Mouse (Mus musculus): Measurements from ENCODE around the gene Kpna7.
"Not testable (repeated sequence)": the region's sequence is repeated elsewhere in the genome, so short reads cannot be mapped to it uniquely, and the experiment has no call there.

The Kpna7 gene

DNA sequence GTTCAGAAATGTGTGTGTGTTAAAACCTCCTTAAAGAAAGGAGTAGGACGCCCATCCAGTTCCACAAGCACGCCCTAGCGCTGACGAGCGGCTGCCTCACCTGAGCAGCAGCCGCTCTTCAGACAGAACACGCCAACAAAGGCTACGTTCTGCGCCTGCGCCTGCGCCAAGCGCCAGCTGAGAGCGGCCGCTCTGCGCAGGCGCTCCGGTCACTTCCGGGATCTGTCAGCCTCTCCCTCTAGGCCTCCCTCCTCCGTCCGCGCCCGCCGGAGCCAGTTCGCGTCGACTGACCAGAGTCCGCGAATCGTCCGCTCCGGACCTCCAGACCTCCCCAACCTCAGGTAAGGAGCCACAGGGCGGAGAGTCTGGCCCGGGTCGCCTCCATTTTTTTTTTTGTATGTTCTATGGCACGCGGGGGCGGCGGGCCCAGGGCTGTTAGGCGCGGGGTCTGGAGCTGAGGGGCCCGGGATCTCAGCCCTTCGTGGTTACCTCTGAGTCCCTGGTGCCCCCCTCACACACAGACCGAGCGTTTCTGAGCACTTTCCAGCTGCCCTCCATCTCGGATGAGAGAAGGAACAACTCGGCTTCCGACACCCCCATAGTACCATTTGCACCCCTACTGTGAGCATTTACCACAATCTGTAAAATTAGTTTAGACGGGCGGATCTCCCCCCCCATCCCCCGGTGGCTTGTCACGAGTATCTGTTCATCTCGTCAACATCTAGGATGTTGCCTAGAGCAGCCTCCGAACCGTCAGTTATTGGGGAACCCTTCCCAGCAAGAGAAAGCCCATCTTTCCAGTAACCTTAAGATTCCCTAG is at the start of gene Kpna7, which contains the start of gene Arpc1a:
Gene Kpna7 (minus strand): TSS at position 399 of the 820 bp plus-strand sequence.
Gene Arpc1a (plus strand): TSS at position 199 of the 820 bp plus-strand sequence.
- peak; percentile 88 for DNase-seq (ENCODE audit: low read depth)

DNA sequence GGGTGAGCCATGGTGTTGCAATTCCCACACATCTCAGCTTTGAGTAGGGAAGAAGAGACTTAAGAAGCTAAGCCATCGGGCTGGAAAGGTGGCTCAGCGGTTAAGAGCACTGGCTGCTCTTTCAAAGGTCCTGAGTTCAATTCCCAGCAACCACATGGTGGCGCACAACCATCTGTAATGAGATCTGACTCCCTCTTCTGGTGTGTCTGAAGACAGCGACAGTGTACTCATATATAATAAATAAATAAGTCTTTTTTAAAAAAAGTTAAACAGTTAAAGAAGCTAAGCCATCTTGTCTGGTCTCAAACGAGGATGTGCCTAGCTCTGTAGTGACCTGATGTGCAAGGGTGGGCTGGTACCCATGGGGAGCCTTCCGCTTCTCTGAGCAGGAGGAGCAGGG is 49.4 kb upstream of the Kpna7 start:
- DNase-seq (ENCODE audit: low read depth) = not testable (repeated sequence)

DNA sequence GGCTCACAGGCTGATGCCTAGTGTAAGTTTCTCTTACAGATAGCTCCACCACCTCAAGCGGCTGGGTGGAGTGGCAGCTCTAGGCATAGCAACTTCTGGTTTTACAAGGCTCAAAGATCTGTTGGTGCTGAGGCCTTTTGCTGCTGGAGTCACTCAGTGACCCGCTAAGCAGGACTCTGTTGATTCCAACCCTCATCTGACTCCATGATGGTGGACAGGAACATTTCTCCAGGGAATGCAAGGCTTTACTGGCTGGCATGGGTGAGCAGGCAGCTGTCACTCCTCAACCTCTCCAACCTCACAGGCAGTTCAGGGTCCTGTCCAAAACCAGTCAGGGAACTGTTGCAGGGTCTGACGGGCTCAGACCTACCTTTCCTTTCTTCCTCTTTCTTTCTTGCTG is 47.2 kb upstream of the Kpna7 start:
- DNase-seq (ENCODE audit: low read depth) = no peak

DNA sequence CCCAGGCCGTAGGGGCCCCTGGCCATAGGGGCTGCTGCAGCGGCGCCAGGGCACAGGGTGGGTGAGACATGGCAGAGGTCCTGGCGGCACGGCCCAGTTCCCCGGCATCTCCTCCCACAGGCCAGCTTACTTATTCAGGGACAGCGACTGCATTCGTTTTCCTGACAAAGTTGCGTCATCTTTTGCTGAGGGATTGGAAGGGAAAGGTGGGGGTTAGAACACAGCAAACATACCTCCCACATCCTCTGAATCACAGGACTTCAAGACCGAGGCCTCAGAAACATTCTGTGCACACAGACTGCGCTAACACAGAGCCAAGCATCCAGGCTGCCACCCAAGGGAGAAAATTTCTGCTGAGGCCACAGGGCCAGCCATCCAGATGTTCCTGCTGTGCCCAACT is 46.4 kb upstream of the Kpna7 start:
- DNase-seq (ENCODE audit: low read depth) = no peak

DNA sequence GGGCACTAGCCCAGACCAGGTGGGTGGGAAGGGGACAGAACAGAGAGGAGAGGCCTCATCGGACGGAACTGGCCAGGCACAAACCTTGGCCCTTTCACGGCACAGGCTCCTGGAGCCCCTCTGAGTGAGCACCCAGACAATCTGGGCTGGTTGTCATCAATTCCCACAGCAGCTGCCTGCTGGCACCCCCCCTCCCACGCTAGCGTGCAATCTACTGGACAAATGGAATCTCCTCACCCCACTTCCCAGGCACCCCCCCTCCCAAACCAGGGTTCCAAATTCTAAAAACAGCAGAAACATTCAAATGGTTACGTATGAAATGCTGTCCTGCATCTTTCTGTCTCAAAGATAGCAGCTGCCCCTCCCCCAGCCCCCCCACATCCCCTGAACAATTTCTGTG is 45.9 kb upstream of the Kpna7 start:
- DNase-seq (ENCODE audit: low read depth) = not testable (repeated sequence)

DNA sequence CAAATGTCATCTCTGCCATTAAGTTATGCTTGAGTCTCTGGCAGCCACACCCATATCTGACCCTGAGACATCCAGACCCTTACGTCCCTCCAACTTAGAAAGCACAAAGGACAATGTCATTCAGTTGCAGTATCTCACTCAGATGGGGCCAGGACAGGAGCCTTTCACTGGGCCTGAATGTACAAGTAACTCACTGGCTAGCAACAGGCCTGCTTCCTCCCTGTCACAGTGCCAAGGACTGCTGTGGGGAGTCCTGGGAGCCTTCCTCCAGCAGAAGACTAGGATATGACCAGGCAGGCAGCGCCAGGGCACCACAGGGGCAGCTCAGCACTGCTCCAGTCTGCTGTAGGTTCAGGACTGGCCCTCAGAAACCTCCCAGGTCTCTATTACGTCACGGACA is 45.3 kb upstream of the Kpna7 start:
- DNase-seq (ENCODE audit: low read depth) = no peak

DNA sequence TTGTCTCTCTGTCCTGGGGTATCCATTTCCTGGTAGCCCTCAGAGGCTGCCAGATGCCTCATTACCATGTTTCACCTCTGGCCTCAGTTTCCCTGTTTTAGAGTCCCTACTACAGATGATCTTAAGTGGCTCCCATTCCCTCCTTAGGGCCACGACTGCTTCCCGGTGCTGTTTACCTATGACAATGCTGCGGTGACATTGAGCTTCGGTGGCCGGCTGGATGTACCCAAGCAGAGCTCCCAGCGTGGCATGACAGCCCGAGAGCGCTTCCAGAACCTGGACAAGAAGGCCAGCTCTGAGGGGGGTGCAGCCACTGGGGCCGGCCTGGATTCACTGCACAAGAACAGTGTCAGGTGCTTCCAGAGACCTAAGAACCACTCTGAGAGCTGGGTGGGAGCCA is 42.8 kb upstream of the Kpna7 start:
- DNase-seq (ENCODE audit: low read depth) = no peak

DNA sequence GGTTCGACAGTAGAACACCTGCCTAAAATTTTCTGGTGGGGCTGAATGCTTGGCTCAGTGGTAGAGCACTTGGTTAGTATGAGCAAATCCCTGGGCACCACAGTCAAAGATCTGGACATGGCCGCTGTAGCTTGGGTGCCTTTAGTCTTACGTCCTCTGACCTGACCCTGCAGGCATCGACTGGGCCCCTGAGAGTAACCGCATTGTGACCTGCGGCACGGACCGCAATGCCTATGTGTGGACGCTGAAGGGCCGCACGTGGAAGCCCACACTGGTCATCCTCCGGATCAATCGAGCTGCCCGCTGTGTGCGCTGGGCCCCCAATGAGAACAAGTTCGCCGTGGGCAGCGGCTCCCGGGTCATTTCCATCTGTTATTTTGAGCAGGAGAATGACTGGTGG is 39.6 kb upstream of the Kpna7 start:
- no peak for DNase-seq (ENCODE audit: low read depth)

DNA sequence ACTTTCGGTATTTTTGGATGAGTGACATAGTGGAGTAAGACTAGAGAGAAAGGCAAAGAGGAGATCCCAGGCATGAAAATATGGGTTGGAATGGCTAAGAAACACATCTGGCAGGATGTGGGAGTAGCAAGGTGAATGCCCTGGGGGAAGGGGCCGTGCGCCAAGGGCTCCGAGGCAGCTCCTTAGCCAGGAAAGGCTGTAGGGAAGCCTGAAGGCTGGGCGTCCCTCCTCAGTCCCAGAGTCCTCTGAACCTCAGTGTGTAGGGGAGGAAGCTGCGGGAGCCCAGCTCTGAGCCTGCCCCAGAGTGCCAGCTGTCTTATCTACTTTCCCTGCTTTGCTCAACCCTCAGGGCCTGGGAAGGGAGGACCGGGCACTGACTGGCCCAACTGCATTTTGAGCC is 37.1 kb upstream of the Kpna7 start:
- DNase-seq (ENCODE audit: low read depth) = no peak

DNA sequence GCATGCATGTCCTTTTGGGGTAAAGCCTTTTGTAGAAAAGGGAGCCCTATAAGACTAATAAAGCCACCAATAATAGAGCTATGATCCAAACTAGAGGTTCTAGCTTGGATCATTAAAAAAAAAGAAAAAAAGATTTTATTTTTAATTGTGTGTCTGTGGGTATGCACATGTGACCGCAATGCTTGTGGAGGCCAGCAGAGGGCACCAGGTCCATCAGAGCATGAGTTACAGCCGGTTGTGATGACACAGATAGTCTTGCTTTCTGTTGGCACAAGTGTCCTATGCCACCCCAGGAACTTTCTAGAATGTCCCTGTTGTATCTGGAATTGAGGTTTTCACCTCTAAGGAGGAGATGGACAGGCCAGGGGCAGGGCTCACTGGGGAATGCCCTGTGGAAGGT is 35.6 kb upstream of the Kpna7 start:
- DNase-seq (ENCODE audit: low read depth) = no peak

DNA sequence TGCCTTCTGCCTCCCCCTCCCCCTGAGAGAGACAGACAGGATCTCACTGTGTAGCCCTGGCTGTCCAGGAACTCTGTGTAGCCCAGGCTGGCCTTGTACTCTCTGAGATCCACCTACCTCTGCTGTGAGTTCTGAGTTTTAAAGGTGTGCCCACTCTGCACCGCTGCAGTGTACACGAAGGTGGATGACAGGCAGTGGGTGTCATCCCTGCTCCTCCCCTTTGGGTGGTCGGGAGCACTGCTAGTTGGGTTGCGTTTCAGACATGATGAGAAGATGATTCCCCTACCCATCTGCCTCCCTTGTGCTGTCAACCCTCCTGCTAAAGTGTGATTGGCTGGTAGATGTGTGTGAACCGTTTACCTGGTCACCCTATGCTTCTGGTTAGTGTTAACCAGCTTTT is 34.6 kb upstream of the Kpna7 start:
- DNase-seq (ENCODE audit: low read depth) = no peak

DNA sequence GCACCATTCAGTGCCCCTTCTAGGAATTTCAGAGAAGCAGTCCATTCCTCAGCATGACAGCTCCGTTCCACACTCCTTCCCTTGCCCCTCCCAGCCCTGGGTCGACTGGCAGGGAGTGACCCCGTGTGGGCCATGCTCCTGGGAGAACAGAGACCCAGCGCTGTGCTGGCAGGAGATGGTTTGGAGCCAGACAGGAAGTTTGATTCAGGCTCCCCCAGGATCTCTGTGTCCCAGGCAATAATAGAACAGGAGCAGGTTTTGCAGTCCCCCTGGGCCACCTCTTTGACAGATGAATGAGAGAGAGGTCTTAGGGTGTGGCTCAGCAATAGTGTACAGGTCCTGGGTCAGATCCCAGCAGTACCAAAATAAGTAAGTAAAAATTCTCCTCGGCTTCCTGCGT is 34.2 kb upstream of the Kpna7 start:
- DNase-seq (ENCODE audit: low read depth) = no peak

DNA sequence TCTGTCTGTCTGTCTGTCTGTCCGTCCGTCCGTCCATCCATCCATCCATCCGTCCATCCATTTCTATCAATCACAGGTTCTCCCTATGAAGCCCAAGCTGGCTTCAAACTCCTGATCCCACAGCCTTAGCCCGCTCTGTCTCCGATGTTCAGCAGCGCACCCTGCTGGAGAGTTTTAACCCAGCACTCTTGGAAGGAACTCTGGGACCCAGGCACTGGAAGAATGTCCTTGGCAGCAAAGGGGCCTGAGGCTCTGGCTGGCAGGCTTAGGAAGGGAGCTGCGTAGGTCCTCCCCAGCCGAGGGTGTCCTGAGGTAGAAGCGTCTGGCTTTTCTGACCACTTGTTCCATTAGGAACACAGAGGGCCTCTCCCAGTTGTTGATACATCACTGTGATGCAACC is 33.1 kb upstream of the Kpna7 start:
- DNase-seq (ENCODE audit: low read depth) = peak; percentile 58

DNA sequence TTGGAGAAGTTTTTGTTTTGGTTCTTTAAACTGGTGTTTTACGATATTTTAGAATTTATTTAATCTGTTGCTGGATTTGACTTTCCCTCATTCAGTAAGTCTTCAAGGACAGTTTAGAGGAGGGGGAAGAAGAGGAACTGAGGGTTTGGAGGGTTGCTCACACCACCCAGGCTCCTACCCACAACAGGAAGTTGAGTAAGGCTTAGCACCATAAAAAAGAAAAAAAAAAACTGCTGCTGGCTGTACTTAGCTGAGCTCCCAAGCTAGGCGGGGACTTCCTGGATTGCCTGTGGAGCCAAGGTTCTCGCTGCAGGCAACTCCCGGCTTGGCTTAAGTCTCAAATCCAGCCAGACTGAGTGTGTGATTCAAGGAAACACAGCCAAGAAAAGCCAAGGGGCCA is 32.5 kb upstream of the Kpna7 start:
- DNase-seq (ENCODE audit: low read depth) = no peak

DNA sequence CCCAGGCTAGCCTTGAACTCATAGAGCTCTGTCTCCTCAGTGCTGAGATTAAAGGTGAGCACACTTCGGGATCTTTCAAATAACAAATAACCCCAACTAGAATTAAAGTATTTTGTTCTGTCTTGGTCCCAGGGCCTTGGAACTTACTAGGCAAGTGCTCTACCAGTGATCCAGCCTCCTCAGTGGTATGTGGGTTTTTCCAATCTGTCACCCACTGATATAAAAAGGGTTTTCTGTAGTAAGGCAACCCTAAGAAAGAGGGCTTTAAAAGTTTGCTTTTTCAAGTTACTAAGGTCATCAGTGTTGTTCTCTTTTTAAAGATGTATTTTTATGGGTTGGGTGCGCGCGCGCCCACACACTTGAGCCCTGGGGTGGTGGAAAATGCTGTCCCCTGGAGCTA is 31.9 kb upstream of the Kpna7 start:
- no peak for DNase-seq (ENCODE audit: low read depth)

DNA sequence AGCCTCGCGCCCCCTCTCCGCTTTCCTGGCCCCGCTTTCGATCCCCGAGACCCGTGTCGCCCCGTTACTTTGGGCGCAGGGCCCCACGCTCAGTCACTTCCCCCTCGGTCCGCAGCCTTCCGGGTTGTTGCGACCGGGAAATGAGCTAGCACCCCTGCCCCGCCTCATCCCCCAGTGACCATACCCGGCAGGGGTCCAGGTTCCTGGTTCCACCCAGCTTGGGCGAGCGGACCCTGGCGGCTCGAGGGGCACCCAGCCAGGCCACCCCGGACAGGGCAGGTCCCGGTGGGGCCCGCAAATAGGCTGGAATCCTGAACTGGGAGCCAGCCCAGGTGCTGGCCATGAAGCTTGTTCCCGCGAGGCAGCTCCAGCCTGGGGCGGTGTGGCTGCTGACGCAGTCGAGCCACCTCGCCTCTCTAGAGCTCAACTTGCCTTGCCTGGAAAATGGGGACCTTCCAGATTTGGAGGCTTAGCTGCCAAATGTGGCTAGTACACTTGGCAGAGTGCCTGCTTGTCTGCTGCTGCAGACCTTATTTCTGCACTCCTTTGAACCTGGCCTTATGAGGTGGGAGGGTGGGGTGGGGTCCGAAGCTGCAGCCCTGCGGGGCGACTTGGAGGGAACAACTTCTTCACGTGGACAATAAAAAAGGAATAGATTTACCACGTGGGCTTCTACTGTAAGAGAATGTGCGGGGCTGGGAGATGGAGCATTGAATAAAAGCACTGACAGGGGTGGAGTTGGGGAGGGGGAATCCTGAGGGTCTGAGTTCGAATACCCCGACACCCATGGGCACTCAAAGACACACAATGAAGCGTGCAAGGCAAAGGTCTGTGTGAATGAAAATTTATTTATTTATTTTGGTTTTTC is 31.0 kb upstream of the Kpna7 start:
- DNase-seq (ENCODE audit: low read depth) = no peak

DNA sequence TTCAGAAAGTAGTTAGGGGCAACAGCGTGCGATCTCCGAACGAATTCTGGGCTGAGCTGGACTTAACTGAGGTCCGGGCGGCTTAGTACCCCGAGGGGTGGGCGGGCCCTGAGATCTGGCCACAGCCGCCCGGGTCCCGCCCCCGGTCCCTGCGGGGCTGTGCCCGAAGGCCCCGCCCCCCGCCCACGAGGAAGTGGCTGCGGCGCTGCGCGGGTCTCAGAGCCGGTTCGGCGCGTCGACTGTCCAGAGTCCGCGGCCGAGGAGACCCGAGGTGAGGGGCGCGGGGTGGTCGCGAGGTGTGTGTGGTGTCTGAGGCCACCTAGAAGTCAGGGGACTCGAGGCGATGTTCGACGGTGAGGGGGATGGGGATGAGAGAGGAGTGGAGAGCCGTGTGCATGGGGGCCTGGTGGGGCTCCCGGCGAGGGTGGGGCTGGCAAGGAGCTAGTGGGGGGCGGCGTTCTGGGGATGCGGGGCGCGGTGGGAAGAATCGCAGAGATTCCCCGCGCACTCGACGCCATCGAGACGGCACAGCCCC is 30.3 kb upstream of the Kpna7 start, which contains the start of gene Arpc1b:
Gene Arpc1b (plus strand): TSS at position 145 of the 535 bp plus-strand sequence.
- no peak for DNase-seq (ENCODE audit: low read depth)

DNA sequence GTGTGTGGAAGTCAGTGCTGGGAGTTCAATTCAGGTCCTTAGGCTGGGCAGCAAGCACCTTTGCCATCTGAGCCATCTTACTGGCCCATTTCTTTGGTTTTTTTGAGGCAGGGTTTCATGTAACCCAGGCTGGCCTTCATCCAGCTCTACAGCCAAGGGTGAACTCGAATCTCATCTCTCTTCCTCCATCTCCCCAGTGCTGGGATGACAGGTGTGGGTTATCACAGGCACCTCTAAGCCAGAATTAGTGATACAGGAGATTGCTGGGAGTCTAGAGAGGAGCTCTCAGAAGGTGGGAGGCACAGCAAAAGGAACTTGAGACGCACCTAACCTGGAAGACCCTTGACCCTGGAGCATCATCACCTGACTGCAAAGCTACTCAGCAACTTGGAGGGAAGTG is 29.6 kb upstream of the Kpna7 start:
- no peak for DNase-seq (ENCODE audit: low read depth)

DNA sequence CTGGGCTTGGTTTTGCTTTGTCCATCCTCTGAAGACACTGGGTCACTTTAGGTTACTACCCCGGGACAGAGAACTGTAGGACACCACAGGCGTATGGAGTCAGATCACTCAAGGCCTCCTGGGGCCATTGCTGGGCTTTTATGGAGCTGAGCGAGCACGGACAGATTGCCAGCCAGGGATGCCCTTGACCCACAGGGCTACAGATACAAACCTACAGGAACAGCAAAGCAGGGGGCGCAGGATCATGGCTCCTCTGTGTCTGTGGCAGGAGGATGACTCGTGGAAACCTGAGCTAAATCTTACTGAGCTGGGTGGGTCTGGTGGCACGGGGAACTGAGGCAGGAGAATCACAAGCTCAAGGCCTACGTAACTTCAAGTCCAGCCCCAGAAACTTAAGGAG is 28.7 kb upstream of the Kpna7 start:
- DNase-seq (ENCODE audit: low read depth) = no peak

DNA sequence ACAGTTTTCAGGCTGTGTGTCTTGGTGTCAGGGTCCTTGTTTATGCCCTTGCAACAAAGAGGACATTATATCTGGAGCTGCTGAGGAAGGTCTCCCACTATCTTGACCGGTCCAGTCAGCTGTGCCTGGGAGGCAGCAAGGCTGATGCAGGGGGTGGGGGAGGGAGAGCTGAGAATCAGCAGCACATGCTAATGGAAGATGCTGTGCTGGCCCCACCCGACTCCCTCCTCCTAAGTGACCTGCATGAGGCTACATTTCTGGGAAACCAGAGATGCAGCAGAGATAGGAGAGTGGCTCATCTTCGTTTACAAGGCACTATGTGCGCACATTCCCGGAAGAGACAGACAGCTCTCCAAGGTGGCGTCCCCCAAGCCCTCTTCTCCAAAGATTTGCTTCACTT is 26.6 kb upstream of the Kpna7 start:
- DNase-seq (ENCODE audit: low read depth) = no peak

DNA sequence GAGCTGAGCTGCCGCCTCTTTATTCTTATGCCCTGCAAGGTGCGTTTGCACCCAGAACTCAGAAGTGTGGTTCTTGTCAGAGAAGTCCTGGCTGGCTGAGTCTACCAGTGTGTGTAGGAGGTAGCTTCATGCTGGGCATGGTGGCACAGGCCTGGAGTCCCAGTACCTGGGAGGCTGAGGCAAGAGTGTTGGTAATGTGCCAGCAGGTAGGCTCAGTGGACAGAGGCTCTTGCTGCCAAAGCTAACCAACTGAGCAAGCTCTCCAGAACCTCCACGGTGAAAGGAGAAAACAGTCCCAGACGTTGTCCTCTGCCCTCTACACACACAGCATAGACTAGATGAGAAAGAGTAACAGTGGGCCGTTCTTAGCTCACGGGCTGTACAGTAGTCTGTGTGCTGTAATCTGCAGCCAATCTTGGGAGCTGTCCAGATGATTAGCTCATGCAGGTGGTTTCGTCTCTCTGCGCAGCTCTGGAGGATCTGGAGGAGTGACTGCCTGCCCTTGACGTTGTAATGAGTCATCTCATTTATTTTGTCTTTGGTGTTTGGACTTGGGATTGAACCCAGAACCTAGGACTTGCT is 22.0 kb upstream of the Kpna7 start:
- no peak for DNase-seq (ENCODE audit: low read depth)

DNA sequence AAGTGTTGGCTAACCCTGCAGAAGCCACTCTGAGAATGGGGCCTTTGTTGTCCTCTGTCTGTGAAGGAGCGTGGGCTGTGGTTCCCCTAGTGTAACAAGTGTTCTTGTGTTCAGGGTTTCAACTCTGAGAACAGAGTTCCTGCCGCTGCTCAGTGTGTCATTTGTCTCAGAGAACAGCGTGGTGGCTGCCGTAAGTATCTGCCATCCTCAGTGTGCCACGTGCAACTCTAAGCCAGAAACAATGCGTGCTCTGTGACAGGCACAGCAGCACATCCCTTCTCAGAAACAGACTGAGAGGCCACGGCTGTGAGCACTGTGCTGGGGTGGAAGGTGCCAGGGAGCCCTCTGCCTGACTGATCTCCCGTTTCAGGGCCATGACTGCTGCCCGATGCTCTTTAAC is 20.5 kb upstream of the Kpna7 start:
- no peak for DNase-seq (ENCODE audit: low read depth)

DNA sequence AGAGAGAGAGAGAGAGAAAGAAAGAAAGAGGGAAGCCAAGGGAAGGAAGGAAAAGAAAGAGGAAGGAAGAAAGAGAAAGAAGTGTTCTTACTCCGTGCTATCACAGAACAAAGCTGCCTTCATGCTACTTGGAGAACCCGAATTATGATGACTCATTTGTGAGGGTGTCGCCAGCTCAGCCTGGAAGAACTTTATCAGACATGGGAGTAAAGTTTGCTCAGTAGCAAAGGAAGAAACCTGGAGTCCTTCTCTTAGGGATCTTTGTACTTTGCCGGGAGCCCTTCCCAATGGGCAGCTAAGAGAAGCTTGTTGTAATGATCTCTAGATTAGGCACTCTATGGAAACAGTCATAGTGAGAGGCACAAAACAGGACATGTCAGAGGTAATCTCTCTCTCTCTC is 18.9 kb upstream of the Kpna7 start:
- DNase-seq (ENCODE audit: low read depth) = no peak

Data from c-Kit-positive CD71-positive TER-119-negative erythroid progenitor cells, embryonic 14.5 days (primary cell).